Mouse (Mus musculus) gastrocnemius, adult 2 months (tissue): ENCODE data around the gene 4930544D05Rik. TPM values are rescaled to one million over a fixed set of nuclear protein-coding genes. Genes with fewer than 3 reads are reported as not detected.
"Not testable (repeated sequence)": the region's sequence is repeated elsewhere in the genome, so short reads cannot be mapped to it uniquely, and the experiment has no call there.

ENCODE experiments used
- DNase-seq: peaks from one replicate; pipeline ENCODE4 v3.0.0; 2022
- H3K27ac ChIP-seq: fragments of 200-600 bp; 2 replicates; pipeline ENCODE4 v1.8.1; 2022; ENCODE audit warnings: mild to moderate bottlenecking
- H3K4me3 ChIP-seq: fragments of 200-600 bp; 2 replicates; pipeline ENCODE4 v1.8.1; 2022; ENCODE audit warnings: mild to moderate bottlenecking, moderate library complexity
- CTCF ChIP-seq: fragments of 200-600 bp; IDR thresholded peaks from 2 replicates; pipeline ENCODE4 v1.8.1; 2022; ENCODE audit warnings: antibody characterized with exemption, mild to moderate bottlenecking, moderate library complexity
- intact Hi-C: fragments of 180-260 bp; cut with DNase I; formaldehyde crosslinking; loops from one replicate; pipeline ENCODE4 v1.15.1; 2025
- long read RNA-seq, 2 experiments: library from polyadenylated mRNA; stranded (forward); transcript quantifications; one replicate each; pipeline ENCODE4 v2.0.0; 2021
- total RNA-seq, 2 experiments: library from RNA; stranded (reverse); gene quantifications; 2 replicates each; pipeline ENCODE4 v1.2.3; 2021

The 4930544D05Rik gene
- total RNA-seq, result not detected
- long read RNA-seq, experiment 1, result 0 reads
- long read RNA-seq, experiment 2, result 0 reads

DNA sequence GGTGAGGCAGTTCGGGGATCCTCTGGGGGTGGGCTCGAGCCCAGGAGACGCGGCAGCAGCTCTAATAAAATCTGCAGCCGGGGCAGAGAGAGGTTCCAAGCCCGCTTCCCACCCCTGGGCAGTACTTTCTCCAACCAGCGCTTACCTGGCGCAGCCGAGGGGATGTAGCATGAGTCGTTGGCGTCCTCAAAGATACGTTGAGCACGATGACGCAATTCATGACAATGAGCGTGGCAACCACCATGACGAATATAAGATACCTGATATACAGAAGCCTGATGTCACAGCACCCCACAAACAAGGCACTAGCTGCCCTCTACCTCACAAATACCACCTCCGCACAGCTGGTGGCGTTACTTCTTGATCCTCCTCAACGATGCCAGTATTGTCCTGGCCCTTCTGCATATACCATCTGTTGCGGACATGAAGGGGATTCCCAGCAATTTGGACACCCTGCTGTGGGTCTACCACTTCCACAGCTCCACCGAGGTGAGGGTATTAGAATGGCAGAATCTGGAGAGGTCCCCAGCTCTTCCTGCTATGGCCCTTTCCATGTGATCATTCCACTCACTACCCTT is at the start of gene 4930544D05Rik:
4930544D05Rik (plus strand) TSS at position 333 of the 578 bp plus-strand sequence.
- no peak for TF ChIP-seq CTCF
- Histone ChIP-seq H3K4me3 (peak within 1 kb of the TSS; percentile 72), H3K27ac (peak within 1 kb of the TSS; percentile 28; the same call in 1 of the 2 replicates)
- intact Hi-C loops, result loop anchor here (5.0 kb wide), 1 partner anchor 137 kb away; no protein-coding TSS in a partner anchor
- no peak for DNase-seq

DNA sequence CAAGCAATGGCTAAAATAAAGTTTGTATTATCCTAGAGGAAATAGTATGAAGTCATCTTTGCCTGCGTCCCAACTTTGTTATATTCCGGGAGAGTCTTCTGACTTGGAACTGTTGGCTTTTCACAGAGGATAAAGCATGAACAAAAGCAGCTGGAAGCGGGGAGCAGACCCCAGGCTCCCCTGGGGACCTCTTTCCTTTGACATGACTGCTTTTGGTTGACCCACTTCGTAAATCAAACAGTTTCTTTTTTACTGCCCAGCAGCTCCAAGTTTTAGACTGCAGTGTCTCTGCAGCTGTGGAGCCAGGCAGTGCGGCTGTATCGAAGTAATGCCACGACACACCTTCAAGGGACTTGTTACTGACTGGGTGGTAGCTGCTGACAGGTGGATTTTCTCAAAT is 49.1 kb upstream of the 4930544D05Rik start:
- TF ChIP-seq CTCF, result no peak
- DNase-seq, result no peak

DNA sequence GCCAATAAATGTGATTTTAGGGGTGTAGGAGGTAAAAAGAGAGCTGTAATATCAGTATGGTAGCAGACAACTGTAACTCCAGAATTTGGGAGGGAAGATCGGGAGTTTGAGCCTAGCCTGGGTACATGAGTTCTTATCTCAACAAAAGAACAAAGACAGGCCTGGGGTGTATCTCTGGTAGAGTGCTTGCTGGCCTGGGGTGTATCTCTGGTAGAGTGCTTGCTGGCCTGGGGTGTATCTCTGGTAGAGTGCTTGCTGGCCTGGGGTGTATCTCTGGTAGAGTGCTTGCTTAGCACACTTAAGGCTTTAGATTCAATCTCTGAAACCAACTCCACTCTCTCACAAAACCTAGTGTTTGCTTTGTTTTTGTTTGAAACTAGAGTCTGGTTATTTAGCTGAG is 45.0 kb upstream of the 4930544D05Rik start:
- DNase-seq, intact Hi-C loops, H3K4me3 ChIP-seq, H3K27ac ChIP-seq: not testable (repeated sequence)

More for the DNA sequence above, 49.1 kb upstream of the 4930544D05Rik start:
- peak overlapping the region; percentile 35; the same call in 1 of the 2 replicates for H3K27ac ChIP-seq
- H3K4me3 ChIP-seq, result no peak overlapping the region
- intact Hi-C loops, result no loop called here

GRCm38 (mm10) chr11:70571641-70572040 is 44.0 kb upstream of the 4930544D05Rik start:
- intact Hi-C loops, result no loop called here
- TF ChIP-seq CTCF, result no peak
- Histone ChIP-seq H3K27ac (no peak overlapping the region), H3K4me3 (no peak overlapping the region)
- DNase-seq, result no peak

DNA sequence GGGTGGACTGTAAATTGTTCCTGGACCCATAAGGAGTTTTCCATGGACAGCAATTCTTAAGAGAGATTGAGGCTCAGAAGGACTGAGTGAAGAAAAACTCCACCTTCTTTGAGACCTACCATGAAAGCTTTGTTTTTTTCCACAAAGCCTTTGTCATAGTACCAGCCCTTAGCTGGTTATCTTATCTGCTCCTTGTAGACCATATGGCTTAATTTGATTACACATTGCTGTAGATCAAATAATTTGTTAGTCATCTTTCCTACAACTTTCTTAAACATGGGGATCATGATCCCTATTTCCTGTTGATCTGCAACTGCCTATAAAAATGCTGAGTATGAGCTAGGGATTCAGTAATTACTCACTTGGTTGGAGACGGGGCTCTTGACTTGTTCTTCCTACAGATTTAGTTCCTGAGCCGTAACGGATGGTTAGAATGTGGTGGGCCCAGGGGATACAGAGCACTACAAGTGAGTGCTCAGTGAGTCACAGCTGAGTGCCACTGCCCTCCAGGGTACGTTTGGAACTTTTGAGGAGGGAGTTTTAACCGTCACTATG is 43.2 kb upstream of the 4930544D05Rik start:
- intact Hi-C loops, result no loop called here

GRCm38 (mm10) chr11:70573872-70574271 is 41.8 kb upstream of the 4930544D05Rik start:
- H3K4me3 ChIP-seq, result no peak overlapping the region
- H3K27ac ChIP-seq, result no peak overlapping the region
- no peak for TF ChIP-seq CTCF
- no peak for DNase-seq
- intact Hi-C loops, result no loop called here

More for the DNA sequence above, 43.2 kb upstream of the 4930544D05Rik start:
- DNase-seq, result no peak
- Histone ChIP-seq H3K4me3 (no peak overlapping the region), H3K27ac (no peak overlapping the region)
- no peak for TF ChIP-seq CTCF

GRCm38 (mm10) chr11:70577201-70577600 is 38.4 kb upstream of the 4930544D05Rik start:
- no peak for TF ChIP-seq CTCF
- no peak for DNase-seq
- intact Hi-C loops, result no loop called here
- H3K27ac ChIP-seq, result peak overlapping the region; percentile 50; the same call in 1 of the 2 replicates
- no peak overlapping the region for H3K4me3 ChIP-seq

- no peak for DNase-seq
- TF ChIP-seq CTCF, result no peak
- no peak overlapping the region for H3K4me3 ChIP-seq
- intact Hi-C loops, result no loop called here
- peak overlapping the region; percentile 50 for H3K27ac ChIP-seq
Observed at GRCm38 (mm10) chr11:70578962-70579361, 36.7 kb upstream of the 4930544D05Rik start.

- Histone ChIP-seq H3K4me3 (no peak overlapping the region), H3K27ac (peak overlapping the region; percentile 66)
- TF ChIP-seq CTCF, result no peak
- no peak for DNase-seq
- intact Hi-C loops, result no loop called here
Observed at GRCm38 (mm10) chr11:70579710-70580357, 35.8 kb upstream of the 4930544D05Rik start.

DNA sequence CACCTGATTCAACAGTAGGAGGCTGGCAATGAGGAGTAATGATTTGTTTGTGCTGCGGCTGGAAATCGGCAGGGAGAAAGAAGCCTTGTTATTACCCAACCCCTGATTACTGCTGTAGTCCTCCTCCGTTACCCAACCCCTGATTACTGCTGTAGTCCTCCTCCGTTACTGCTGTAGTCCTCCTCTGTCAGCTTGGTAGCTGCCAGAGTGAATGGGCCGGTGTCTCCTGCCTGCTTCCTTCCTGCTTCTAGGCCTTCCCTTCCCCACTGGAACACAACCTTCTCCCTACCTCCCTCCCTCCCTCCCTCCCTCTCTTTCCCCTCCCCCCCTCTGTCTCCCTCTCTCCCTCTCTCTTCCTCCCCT is 35.3 kb upstream of the 4930544D05Rik start:
- TF ChIP-seq CTCF, result no peak
- H3K27ac ChIP-seq, result peak overlapping the region; percentile 66
- intact Hi-C loops, result no loop called here

GRCm38 (mm10) chr11:70580921-70581320 is 34.7 kb upstream of the 4930544D05Rik start:
- H3K4me3 ChIP-seq, result no peak overlapping the region
- no peak overlapping the region for H3K27ac ChIP-seq
- DNase-seq, result no peak
- intact Hi-C loops, result no loop called here
- TF ChIP-seq CTCF, result no peak

More for the DNA sequence above, 35.3 kb upstream of the 4930544D05Rik start:
- H3K4me3 ChIP-seq, result no peak overlapping the region
- DNase-seq, result no peak

GRCm38 (mm10) chr11:70582196-70582595 is 33.5 kb upstream of the 4930544D05Rik start:
- peak overlapping the region; percentile 57; the same call in 1 of the 2 replicates for H3K27ac ChIP-seq
- TF ChIP-seq CTCF, result no peak
- intact Hi-C loops, result no loop called here
- no peak for DNase-seq
- no peak overlapping the region for H3K4me3 ChIP-seq

GRCm38 (mm10) chr11:70583022-70583714 is 32.5 kb upstream of the 4930544D05Rik start:
- intact Hi-C loops, result no loop called here

More at GRCm38 (mm10) chr11:70583022-70583714, 32.5 kb upstream of the 4930544D05Rik start:
- Histone ChIP-seq H3K4me3 (no peak overlapping the region), H3K27ac (peak overlapping the region; percentile 57)
- no peak for TF ChIP-seq CTCF
- DNase-seq, result no peak
